Mouse (Mus musculus) kidney, adult 8-10 months (tissue): Measurements from ENCODE around the gene OR5BS1P.
"Not testable (repeated sequence)": the region's sequence is repeated elsewhere in the genome, so short reads cannot be mapped to it uniquely, and the experiment has no call there.

Experiments used
- DNase-seq, 2 experiments: peaks; one replicate each; pipeline ENCODE4 v3.0.0; 2022

Gene OR5BS1P

DNA sequence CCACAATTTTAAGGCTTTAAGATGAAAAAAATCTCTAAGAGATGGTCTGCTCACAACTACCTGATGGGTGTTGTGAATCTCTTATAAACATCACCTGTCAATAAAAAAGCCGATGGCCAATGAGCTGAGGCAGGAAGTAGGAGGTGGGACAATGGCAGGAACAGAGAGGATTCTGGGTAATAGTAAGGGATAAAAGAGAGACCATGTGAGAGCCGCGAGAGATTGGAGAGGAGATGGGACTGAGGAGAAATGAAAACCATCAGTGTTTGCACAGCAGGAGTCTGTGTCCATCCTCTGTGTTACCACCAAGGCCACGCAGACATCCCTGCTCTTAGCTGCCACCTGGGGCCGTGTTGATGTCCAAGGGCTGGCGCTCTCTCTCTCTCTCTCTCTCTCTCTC is 37.6 kb downstream of the OR5BS1P start:
- no peak for DNase-seq

DNA sequence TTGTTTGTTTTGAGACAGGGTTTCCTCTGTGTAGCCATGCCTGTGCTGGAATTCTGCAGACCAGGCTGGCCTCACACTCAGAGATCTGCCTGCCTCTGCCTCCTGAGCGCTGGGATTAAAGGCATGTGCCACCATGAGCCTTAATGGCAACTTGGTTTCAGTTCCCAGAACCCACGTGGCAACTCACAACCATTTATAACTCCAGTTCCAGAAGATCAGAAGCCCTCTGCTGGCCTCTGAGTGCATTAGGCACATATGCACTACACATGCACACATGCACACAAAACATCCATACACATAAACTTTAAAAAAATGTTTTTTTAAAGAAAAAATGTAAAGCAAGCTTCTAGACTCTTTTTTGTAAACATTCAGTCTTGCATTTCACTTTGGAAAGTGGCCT is 39.7 kb downstream of the OR5BS1P start:
- DNase-seq, result no peak

GRCm38 (mm10) chr15:98510438-98511385 is 41.0 kb downstream of the OR5BS1P start:
- peak in 1 of 2 experiments; percentile 66 for DNase-seq

DNA sequence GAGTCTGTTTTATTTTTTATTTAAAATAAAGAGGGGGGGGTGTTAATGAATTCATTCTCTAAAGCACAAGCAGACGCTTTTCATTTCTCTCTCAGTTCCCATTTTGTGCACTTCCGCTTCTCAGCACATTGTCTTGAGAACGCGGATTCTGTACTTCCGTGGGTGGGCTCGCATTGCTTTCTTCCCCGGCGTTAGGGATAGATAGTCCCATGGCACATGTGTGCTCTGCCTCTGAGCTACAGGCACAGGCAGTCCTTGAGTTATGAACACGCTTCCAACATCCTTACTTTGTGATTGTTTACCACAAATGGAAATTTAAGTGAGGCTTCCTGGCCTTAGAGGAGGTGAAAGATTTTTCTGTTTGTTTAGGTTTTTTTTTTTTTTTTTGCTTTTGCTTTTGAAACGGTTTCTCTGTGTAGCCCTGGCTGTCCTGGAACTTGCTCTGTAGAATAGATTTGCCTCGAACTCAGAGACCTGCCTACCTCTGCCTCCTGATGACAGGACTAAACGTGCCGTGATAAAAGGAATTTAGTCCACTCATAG is 41.8 kb downstream of the OR5BS1P start:
- DNase-seq, result no peak

DNA sequence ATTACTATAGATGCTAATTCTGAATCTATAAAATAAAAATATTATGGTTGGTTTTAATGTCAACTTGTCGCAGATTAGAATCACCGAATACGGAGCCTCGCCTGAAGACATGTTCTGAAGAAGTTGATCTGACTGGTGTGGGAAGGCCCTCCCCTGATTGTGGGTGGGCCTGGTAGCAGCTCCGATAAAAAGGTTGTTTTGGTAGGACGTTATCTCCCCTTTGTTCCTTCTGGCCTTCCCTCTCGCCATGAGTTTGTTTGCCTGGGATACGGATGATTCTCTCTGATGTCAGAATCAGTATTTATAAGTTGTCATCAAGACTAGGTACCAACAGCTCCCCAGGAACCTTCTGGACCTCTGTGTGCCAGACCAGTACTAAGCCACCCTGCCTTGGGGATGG is 42.5 kb downstream of the OR5BS1P start:
- no peak for DNase-seq

DNA sequence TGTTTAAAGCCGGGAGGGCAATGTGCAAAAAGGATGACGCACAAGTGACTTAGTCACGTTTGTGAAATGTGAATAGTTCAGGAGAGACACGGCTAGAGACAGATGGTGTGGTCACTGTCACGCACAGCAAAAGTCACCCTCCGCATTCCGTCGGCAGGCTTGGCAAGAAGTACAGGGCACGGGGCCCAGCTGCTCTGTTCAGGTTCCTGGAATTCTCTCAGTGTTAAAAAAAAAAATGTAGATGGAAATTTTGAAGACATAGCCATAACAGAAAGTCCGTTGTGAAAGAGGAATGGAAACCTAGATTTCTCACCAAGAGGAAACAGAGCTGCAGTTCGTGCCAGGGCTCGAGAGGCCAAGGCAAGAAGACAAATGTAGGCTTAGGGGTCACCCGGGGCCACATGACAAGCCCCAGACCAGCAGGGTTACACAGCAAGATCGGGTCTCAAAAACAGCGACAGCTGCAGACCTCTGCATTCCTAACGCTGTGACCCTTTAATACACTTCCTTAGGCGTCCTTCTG is 43.2 kb downstream of the OR5BS1P start:
- peak; percentile 46 to 50 for DNase-seq

- not testable (repeated sequence) for DNase-seq
Measured at GRCm38 (mm10) chr15:98513676-98514075, 44.0 kb downstream of the OR5BS1P start.

DNA sequence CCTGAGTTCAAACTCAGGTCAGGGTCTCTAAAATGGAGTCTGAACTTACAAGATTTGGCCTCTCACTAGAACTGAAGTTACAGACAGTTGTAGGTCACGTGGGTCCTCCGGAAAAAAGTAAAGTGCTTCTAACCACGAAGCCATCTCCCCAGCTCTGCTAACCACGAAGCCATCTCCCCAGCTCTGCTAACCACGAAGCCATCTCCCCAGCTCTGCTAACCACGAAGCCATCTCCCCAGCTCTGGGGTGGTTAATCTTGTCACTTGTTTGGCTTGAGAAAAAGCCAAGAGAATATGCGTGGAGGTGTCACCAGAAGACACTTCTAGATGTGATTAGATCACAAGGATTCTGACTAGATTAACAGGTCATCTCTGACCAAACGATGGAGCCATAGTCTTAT is 44.5 kb downstream of the OR5BS1P start:
- no peak for DNase-seq

DNA sequence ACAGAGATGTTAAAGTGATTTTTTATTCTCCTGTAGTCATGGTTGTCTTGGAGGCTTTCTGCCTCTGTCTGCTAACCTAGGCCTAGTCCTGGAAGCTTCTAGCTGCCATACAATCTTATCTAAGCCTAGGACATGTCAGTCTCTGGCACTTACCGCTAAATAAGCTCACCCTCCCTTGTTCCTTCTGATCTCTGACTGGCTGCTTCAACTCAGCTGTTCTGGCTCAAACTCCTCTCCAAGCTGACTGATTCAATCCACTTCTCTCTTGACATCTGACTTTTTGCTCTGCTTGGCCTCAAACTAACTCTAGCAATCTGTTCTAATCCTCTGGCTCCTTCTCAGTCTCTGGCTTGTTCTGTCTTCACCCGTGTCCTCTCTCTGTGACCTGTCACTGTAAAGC is 45.1 kb downstream of the OR5BS1P start:
- DNase-seq, result not testable (repeated sequence)

DNA sequence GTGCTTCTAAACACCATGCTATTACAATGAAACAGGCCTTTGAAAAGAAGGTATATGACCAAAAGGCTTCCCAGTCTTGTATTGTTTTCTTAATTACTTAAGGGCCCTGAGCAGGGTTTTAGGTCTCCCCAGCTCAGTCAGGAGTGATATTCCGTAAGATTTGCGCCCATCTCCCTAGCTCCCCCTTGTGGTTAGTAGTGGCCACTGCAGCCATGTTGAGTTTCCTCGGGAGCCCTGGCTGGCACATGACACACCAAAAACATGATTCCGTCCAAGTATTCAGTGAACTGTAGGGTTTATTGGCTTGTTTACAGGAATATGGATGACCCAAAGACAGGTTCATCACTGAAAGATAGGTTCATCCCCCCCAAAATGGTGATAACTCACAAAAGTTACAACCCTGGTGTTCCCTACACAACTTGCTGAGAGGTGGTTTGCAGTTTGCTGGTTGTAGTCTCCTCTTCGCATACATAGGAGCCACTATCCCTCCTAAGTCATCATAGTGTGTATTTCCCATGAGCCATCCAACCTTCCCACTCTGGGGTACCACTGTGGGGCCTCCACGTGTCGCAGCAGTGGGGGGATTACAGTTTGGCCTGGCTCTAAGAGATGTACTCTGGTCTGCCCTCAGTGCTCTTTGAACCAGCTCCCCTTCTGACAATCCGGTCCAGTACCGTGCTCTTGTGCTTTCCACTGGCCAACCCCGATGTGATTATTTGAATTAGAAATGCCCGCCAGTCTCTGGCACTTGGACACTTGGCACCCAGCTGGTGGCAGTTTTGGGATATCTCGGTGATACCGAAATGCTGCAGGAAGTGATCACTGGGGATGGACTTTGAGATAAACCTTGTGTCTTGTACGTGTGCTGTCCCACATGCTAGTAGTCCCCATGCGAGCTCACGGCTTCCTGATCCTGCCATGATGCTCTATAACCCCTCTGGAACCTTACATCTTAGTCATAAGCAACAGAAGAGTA is 48.0 kb downstream of the OR5BS1P start:
- peak; percentile 31 to 65 for DNase-seq

- no peak for DNase-seq
Measured at GRCm38 (mm10) chr15:98521245-98521644, 51.5 kb downstream of the OR5BS1P start.

DNA sequence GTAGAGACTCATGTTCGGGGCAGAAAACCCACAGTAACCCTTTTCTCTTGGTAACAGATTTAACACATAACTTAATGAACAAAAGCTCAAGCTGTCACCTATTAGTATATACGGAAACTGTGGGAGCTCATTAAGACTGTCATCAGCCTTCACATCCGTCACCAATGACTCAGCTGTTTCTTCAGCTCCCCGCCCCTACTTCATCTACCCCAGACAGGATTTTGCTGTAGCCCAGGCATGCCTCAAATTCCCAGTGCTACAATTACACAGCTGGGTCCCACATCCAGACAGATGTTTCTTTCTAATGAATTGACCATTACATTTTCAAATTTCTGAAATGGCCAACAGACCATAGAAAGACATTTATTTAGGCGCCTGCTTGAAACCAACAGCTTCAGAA is 56.4 kb downstream of the OR5BS1P start:
- DNase-seq, result no peak

DNA sequence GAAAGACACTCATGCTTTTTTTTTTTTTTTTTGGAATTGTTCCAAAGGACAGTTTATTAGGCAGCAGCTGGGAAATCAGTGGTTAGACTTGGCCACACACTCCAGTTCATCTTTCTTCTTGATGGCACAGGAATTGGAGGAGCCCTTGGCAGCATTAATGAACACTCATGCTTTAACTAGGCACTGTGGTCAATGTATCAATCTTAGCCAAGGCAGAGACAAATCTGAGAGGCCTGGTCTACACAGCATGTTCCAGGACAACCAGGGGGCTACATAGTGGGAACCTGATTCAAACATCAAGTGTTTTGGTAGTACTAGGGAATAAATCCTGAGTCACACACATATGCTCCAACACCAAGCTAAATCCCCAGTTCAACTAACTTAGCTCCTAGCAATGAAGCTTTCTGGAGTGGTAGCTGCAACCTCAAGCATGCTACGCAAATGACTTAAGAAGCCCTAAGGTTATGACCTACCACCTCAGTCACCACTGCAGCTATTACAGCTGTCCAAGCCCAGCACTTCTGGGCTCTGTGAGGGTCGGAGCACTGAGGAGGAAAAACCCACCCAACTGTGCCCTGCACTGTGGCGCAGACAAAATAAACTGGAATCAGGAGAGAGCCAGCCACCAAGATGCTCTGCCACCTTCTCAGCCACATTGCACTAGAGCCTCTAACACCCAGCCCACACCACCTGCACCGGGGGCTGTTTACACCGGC is 57.5 kb downstream of the OR5BS1P start:
- DNase-seq, result no peak

DNA sequence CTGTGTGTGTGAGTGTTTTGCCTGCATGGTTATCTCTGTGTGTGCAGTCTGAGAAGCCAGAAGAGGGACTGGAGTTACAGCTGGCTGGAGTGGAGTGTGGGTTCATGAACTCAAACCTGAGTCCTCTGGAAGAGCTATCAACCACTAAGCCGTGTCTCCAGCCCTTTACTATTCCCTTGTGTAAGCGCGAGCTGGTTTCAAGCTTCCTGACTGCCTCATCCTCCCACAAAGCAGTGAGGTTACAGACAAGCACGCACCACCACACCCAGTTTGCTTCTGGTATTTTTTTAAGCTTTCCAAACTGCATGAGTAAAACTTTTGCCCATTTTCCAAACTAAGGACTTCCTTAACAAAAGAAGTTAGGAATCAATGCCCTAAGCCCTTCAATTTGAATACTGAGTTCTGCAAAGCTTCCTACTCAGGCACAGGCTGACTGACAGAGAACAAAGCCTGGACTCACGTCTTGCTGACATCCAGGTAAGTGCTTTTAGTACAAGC is 58.4 kb downstream of the OR5BS1P start:
- no peak for DNase-seq
